ENCODE assay signal across 11 mouse cellular contexts in genomic region chr1:172015312-172015939, GRCm38 (mm10). TPM values are rescaled to one million over a fixed set of nuclear protein-coding genes. Genes with fewer than 3 reads are reported as not detected.
DNase-seq lines count a peak whose midpoint lies in the region; ATAC-seq lines count a peak whose summit lies in the region.
"Had no signal": no experiment of that assay in that cellular context is flagged by ENCODE, and none has a peak within 500 bp of the region (broad histone marks: within the 10 kb centered on the region; RNA-seq: fewer than 3 reads in every experiment).

No protein-coding gene starts in this region.

- WGBS in hindbrain, embryonic 11.5 days = 55% methylated on average over 9 of the region's 9 CpGs
- 25% methylated on average over 9 of the region's 9 CpGs for WGBS in midbrain, embryonic 15.5 days

- ATAC-seq in megakaryocyte, adult 5-6 weeks (ENCODE audit: poor library complexity, severe bottlenecking) = no peak
- ATAC-seq in hindbrain, embryonic 11.5 days (ENCODE audit: low FRiP score) = no peak
- ATAC-seq in midbrain, embryonic 15.5 days (replicated peaks) = no peak

- peak overlapping the region; percentile 69 for H3K4me3 ChIP-seq in megakaryocyte, embryonic 14.5 days (replicated peaks)
- H3K4me3 ChIP-seq in hindbrain, embryonic 11.5 days (ENCODE audit: low read depth, low read length) = no peak overlapping the region
- H3K4me3 ChIP-seq in midbrain, embryonic 15.5 days = no peak overlapping the region

- no peak for DNase-seq in hindbrain, embryonic 11.5 days (ENCODE audit: low spot score)
- DNase-seq in thymus, postnatal 36 days = peak; percentile 64 to 72
- no peak for DNase-seq in layer of hippocampus, postnatal 25 days (ENCODE audit: extremely low spot score in 1 of 2, low spot score in 1 of 2)
- no peak for DNase-seq in frontal cortex, postnatal 14 days (ENCODE audit: low spot score in 2 of 2)
- no peak for DNase-seq in c-Kit-positive CD71-positive TER-119-positive erythroid progenitor cells, embryonic 14.5 days (ENCODE audit: low spot score)
- DNase-seq: embryo, embryonic 11 days had no signal

- H3K27ac ChIP-seq in hindbrain, embryonic 11.5 days (ENCODE audit: low read depth, low read length) = peak overlapping the region; percentile 95
- peak overlapping the region; percentile 81 for H3K27ac ChIP-seq in midbrain, embryonic 15.5 days

- H3K4me1 ChIP-seq in megakaryocyte, embryonic 14.5 days = peaks cover 56% of the 10 kb centered on the region
- peaks cover 54% of the 10 kb centered on the region for H3K4me1 ChIP-seq in hindbrain, embryonic 11.5 days (replicated peaks; ENCODE audit: control insufficient read depth, insufficient read depth, low read length)
- H3K4me1 ChIP-seq in midbrain, embryonic 15.5 days = peaks cover 81% of the 10 kb centered on the region

- peak overlapping the region; percentile 40 for H3K9ac ChIP-seq in hindbrain, embryonic 11.5 days (ENCODE audit: low read depth, low read length)
- H3K9ac ChIP-seq in midbrain, embryonic 15.5 days = no peak overlapping the region

- H3K9me3 ChIP-seq in megakaryocyte, embryonic 14.5 days = no peaks in the 10 kb centered on the region
- no peaks in the 10 kb centered on the region for H3K9me3 ChIP-seq in hindbrain, embryonic 11.5 days (ENCODE audit: control insufficient read depth, low read length)
- no peaks in the 10 kb centered on the region for H3K9me3 ChIP-seq in midbrain, embryonic 15.5 days

- no peaks in the 10 kb centered on the region for H3K36me3 ChIP-seq in megakaryocyte, embryonic 14.5 days (replicated peaks; ENCODE audit: low read length)
- peaks cover 9% of the 10 kb centered on the region; the same call in 1 of the 2 replicates for H3K36me3 ChIP-seq in hindbrain, embryonic 11.5 days (ENCODE audit: control insufficient read depth, insufficient read depth, low read length)
- peaks cover 8% of the 10 kb centered on the region; the same call in 1 of the 2 replicates for H3K36me3 ChIP-seq in midbrain, embryonic 15.5 days (replicated peaks)

- H3K4me2 ChIP-seq in hindbrain, embryonic 11.5 days (replicated peaks; ENCODE audit: low read depth, low read length) = peak overlapping the region; percentile 37
- peak overlapping the region; percentile 43 for H3K4me2 ChIP-seq in midbrain, embryonic 15.5 days

- H3K27me3 ChIP-seq in megakaryocyte, embryonic 14.5 days (replicated peaks) = peaks cover 4% of the 10 kb centered on the region
- H3K27me3 ChIP-seq in hindbrain, embryonic 11.5 days (ENCODE audit: control insufficient read depth, insufficient read depth, low read length) = no peaks in the 10 kb centered on the region
- no peaks in the 10 kb centered on the region for H3K27me3 ChIP-seq in midbrain, embryonic 15.5 days (replicated peaks)

RNA-seq across cellular contexts. Expression of gene Vangl2, which starts 12.8 kb away (rescaled TPM):
- 3.2 TPM in 1 of 2 replicates, not detected in the other for polyA plus RNA-seq in megakaryocyte, embryonic 14.5 days (2012; ENCODE audit: insufficient read depth, low replicate concordance)
- 2.1 and 2.8 TPM in 2 replicates for total RNA-seq in megakaryocyte, adult 5-6 weeks (2015)
- total RNA-seq in megakaryocyte, adult 5-6 weeks (2017) = 1.8 and 2.5 TPM in 2 replicates
- polyA plus RNA-seq in hindbrain, embryonic 11.5 days (2014; fragmentation: Nextera tagmentation; extraction: Ambion mirVana) = 60.3 and 61.6 TPM in 2 replicates
- 48.0 and 49.6 TPM in 2 replicates for polyA plus RNA-seq in midbrain, embryonic 15.5 days (2015; fragmentation: Nextera tagmentation; extraction: Ambion mirVana)
- total RNA-seq in layer of hippocampus, postnatal 25 days (2021) = 10 to 100 TPM; 15.9 to 18.3 TPM

RNA-seq across cellular contexts. Expression of gene Nhlh1, which starts 41.9 kb away (rescaled TPM):
- not detected in 2 replicates for polyA plus RNA-seq in megakaryocyte, embryonic 14.5 days (2012; ENCODE audit: insufficient read depth, low replicate concordance)
- total RNA-seq in megakaryocyte, adult 5-6 weeks (2015) = not detected in 2 replicates
- not detected in 2 replicates for total RNA-seq in megakaryocyte, adult 5-6 weeks (2017)
- 20.5 and 22.3 TPM in 2 replicates for polyA plus RNA-seq in hindbrain, embryonic 11.5 days (2014; fragmentation: Nextera tagmentation; extraction: Ambion mirVana)
- polyA plus RNA-seq in midbrain, embryonic 15.5 days (2015; fragmentation: Nextera tagmentation; extraction: Ambion mirVana) = 2.0 and 2.5 TPM in 2 replicates
- total RNA-seq in layer of hippocampus, postnatal 25 days (2021) = 1 to 10 TPM; 1.3 to 1.6 TPM
- total RNA-seq: gastrocnemius, adult 8-10 months had no signal
- polyA plus RNA-seq: liver, embryonic 16.5 days had no signal

Comparison
In these comparisons a context has a peak if more than half of its experiments do, and no peak if none do; other contexts are left out.
1. DNase-seq: peak in thymus, postnatal 36 days (2 of 2); none in hindbrain, embryonic 11.5 days (single experiment), layer of hippocampus, postnatal 25 days (0 of 2), frontal cortex, postnatal 14 days (0 of 2) and c-Kit-positive CD71-positive TER-119-positive erythroid progenitor cells, embryonic 14.5 days (single experiment).
2. RNA of gene Vangl2, which starts 12.8 kb away (polyA plus RNA-seq): 60.3 to 61.6 TPM in hindbrain, embryonic 11.5 days and 48.0 to 49.6 TPM in midbrain, embryonic 15.5 days; 3.2 TPM in megakaryocyte, embryonic 14.5 days; every median in the first group is over 10 times any median in the second.